Mouse (Mus musculus) liver, embryonic 11.5 days (tissue): Measurements from ENCODE around the gene H2al1m. TPM values are rescaled to one million over a fixed set of nuclear protein-coding genes. Genes with fewer than 3 reads are reported as not detected.
"Not testable (repeated sequence)": the region's sequence is repeated elsewhere in the genome, so short reads cannot be mapped to it uniquely, and the experiment has no call there.

Experiments used
- ATAC-seq: fragments of 200-750 bp; cut with Nextera tagmentation; replicated peaks from 2 replicates; pipeline ENCODE4 v1.8.0; 2017; ENCODE audit warnings: moderate number of reproducible peaks, mild to moderate bottlenecking, moderate TSS enrichment, moderate library complexity; ENCODE audit not compliant: low FRiP score
- DNase-seq: peaks from one replicate; pipeline ENCODE4 v3.0.0-alpha.2; 2017; ENCODE audit warnings: low spot score
- H3K27ac ChIP-seq: fragments of 300-500 bp; sonication (generic); 2 replicates; pipeline ENCODE4 v1.5.1; 2014; ENCODE audit warnings: mild to moderate bottlenecking, low read depth, low read length, control low read depth
- H3K27me3 ChIP-seq: fragments of 300-500 bp; sonication (generic); replicated peaks from 2 replicates; pipeline ENCODE4 v1.6.1; 2014; ENCODE audit warnings: low read length, mixed read lengths; ENCODE audit not compliant: control insufficient read depth, insufficient read depth
- H3K36me3 ChIP-seq: fragments of 300-500 bp; sonication (generic); 2 replicates; pipeline ENCODE4 v1.6.1; 2014; ENCODE audit warnings: mild to moderate bottlenecking, low read length, moderate library complexity, mixed read lengths; ENCODE audit not compliant: control insufficient read depth, insufficient read depth
- H3K4me1 ChIP-seq: fragments of 300-500 bp; sonication (generic); replicated peaks from 2 replicates; pipeline ENCODE4 v1.6.1; 2014; ENCODE audit warnings: low read length, mixed read lengths; ENCODE audit not compliant: control insufficient read depth, insufficient read depth
- H3K4me2 ChIP-seq: fragments of 300-500 bp; sonication (generic); 2 replicates; pipeline ENCODE4 v1.6.1; 2014; ENCODE audit warnings: mild to moderate bottlenecking, control low read depth, moderate library complexity
- H3K4me3 ChIP-seq: fragments of 300-500 bp; sonication (generic); 2 replicates; pipeline ENCODE4 v1.5.1; 2014; ENCODE audit warnings: low read depth, low read length, control low read depth
- H3K9ac ChIP-seq: fragments of 300-500 bp; sonication (generic); 2 replicates; pipeline ENCODE4 v1.6.1; 2014; ENCODE audit warnings: low read depth, low read length, control low read depth
- H3K9me3 ChIP-seq: fragments of 300-500 bp; sonication (generic); 2 replicates; pipeline ENCODE4 v1.6.1; 2016; ENCODE audit warnings: low read length, inconsistent platforms, mixed read lengths; ENCODE audit not compliant: control insufficient read depth
- WGBS: fragments of 180-500 bp; shearing (Covaris S2); extraction: QIAGEN DNeasy Blood & Tissue Kit; methylation state at CpG from one replicate; pipeline ENCODE4 v1.1.7; 2014; 5-methylcytosine and 5-hydroxymethylcytosine counted together
- polyA plus RNA-seq: library from polyadenylated mRNA; unstranded; fragments of >200 nt; fragmentation: Nextera tagmentation; extraction: Ambion mirVana; gene quantifications from 2 replicates; pipeline ENCODE4 v1.2.1, GENCODE M21; 2014

The H2al1m gene
- polyA plus RNA-seq, 1 experiment from 2014 or later = 1.3 TPM

GRCm38 (mm10) chrX:9257831-9258230 is 25.7 kb upstream of the H2al1m start:
- Histone ChIP-seq H3K4me1 (no peaks in the 10 kb centered on the region), H3K9ac (no peak overlapping the region), H3K4me2 (no peak overlapping the region), H3K27me3 (no peaks in the 10 kb centered on the region), H3K27ac (no peak overlapping the region), H3K36me3 (no peaks in the 10 kb centered on the region), H3K9me3 (no peaks in the 10 kb centered on the region), H3K4me3 (no peak overlapping the region)
- ATAC-seq (no peak), DNase-seq (no peak)
- 71% methylated on average over 7 of the region's 7 CpGs for WGBS

DNA sequence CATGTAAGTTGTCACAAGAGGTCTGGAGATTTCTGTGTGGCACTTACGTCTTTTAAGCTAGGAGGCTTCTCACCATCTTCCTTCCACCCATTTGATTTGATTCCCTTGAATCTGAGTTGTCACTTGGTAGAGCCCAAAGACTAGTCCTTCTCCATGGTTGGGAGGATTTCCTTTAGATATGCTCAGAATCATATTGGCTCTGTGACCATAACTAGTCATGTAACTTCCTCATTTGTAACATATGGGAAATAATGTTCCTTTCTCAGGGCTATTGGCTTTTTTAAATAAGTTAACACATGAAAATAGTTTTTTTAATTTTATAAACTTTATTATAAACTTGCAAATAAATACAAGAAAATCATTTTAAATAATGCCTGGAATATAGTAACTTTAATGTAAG is 24.3 kb upstream of the H2al1m start:
- Histone ChIP-seq H3K9ac (no peak overlapping the region), H3K27me3 (no peaks in the 10 kb centered on the region), H3K9me3 (no peaks in the 10 kb centered on the region), H3K36me3 (no peaks in the 10 kb centered on the region), H3K4me2 (no peak overlapping the region), H3K27ac (no peak overlapping the region), H3K4me1 (no peaks in the 10 kb centered on the region), H3K4me3 (no peak overlapping the region)
- no peak for ATAC-seq
- 83% methylated on average over 1 of the region's 1 CpGs for WGBS
- no peak for DNase-seq

GRCm38 (mm10) chrX:9271112-9271511 is 12.5 kb upstream of the H2al1m start:
- H3K4me3 ChIP-seq = no peak overlapping the region
- no peak for DNase-seq
- no peaks in the 10 kb centered on the region for H3K9me3 ChIP-seq
- H3K27me3 ChIP-seq = peaks cover 8% of the 10 kb centered on the region
- no peak overlapping the region for H3K4me2 ChIP-seq
- H3K4me1 ChIP-seq = no peaks in the 10 kb centered on the region
- no peak overlapping the region for H3K27ac ChIP-seq
- H3K9ac ChIP-seq = no peak overlapping the region
- no peaks in the 10 kb centered on the region for H3K36me3 ChIP-seq
- ATAC-seq = no peak
- 66% methylated on average over 3 of the region's 3 CpGs for WGBS

GRCm38 (mm10) chrX:9271947-9272459 is 11.6 kb upstream of the H2al1m start:
- 21% methylated on average over 8 of the region's 8 CpGs for WGBS
- Histone ChIP-seq H3K4me3 (peak overlapping the region; percentile 64), H3K27me3 (peaks cover 8% of the 10 kb centered on the region), H3K4me2 (peak overlapping the region; percentile 60), H3K36me3 (no peaks in the 10 kb centered on the region), H3K27ac (peak overlapping the region; percentile 75; the same call in 1 of the 2 replicates), H3K9me3 (no peaks in the 10 kb centered on the region), H3K4me1 (no peaks in the 10 kb centered on the region), H3K9ac (peak overlapping the region; percentile 83)
- DNase-seq (no peak), ATAC-seq (no peak; the same call in 1 of the 2 replicates)

GRCm38 (mm10) chrX:9272460-9273361 is 10.9 kb upstream of the H2al1m start, which contains the start of gene Xk:
TSS of gene Xk (plus strand) at chrX:9272756.
- peak within 1 kb of the TSS; percentile 64 for H3K4me3 ChIP-seq
- peak within 1 kb of the TSS; percentile 75 for H3K27ac ChIP-seq
- no peaks in the 10 kb centered on the region for H3K9me3 ChIP-seq
- WGBS = 8% methylated on average over 67 of the region's 94 CpGs
- H3K9ac ChIP-seq = peak within 1 kb of the TSS; percentile 83
- H3K4me1 ChIP-seq = no peaks in the 10 kb centered on the region
- H3K4me2 ChIP-seq = peak within 1 kb of the TSS; percentile 60
- DNase-seq = peak; percentile 71
- H3K36me3 ChIP-seq = no peaks in the 10 kb centered on the region
- peaks cover 8% of the 10 kb centered on the region for H3K27me3 ChIP-seq
- peak; percentile 92 for ATAC-seq

- Histone ChIP-seq H3K9me3 (no peaks in the 10 kb centered on the region), H3K27ac (peak overlapping the region; percentile 75), H3K9ac (peak overlapping the region; percentile 83), H3K27me3 (peaks cover 8% of the 10 kb centered on the region), H3K36me3 (no peaks in the 10 kb centered on the region), H3K4me3 (peak overlapping the region; percentile 64), H3K4me2 (peak overlapping the region; percentile 60), H3K4me1 (no peaks in the 10 kb centered on the region)
- ATAC-seq (no peak), DNase-seq (no peak)
- 44% methylated on average over 12 of the region's 12 CpGs for WGBS
These were observed 10.1 kb upstream of the H2al1m start for GRCm38 (mm10) chrX:9273377-9274002.

DNA sequence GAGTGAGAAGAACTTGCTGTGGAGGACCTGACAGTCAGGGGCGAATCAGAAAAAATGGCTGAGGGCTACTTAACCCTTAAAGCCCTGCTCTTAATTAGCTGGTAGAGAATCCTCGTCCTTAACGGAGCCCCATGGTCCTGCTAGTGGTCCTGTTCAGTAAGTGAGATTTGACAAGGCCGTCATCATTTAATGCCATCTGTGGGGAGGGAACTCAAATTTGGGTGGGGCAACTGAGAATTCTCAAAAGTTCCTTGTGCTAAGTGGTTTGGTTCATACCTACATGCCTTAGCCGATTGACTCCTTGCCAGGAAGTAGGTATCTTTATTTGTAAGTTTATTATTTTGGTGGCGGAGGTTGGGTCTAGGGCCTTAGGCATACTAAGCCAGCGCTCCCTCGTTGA is 9.2 kb upstream of the H2al1m start:
- Histone ChIP-seq H3K9me3 (no peaks in the 10 kb centered on the region), H3K4me2 (peak overlapping the region; percentile 60), H3K27me3 (peaks cover 8% of the 10 kb centered on the region), H3K4me1 (no peaks in the 10 kb centered on the region), H3K27ac (no peak overlapping the region), H3K4me3 (peak overlapping the region; percentile 64), H3K9ac (peak overlapping the region; percentile 30; the same call in 1 of the 2 replicates), H3K36me3 (no peaks in the 10 kb centered on the region)
- DNase-seq (no peak), ATAC-seq (0 out of 2 replicates have a peak, but pooled peaks have one; percentile 37)
- WGBS = 61% methylated on average over 8 of the region's 8 CpGs

DNA sequence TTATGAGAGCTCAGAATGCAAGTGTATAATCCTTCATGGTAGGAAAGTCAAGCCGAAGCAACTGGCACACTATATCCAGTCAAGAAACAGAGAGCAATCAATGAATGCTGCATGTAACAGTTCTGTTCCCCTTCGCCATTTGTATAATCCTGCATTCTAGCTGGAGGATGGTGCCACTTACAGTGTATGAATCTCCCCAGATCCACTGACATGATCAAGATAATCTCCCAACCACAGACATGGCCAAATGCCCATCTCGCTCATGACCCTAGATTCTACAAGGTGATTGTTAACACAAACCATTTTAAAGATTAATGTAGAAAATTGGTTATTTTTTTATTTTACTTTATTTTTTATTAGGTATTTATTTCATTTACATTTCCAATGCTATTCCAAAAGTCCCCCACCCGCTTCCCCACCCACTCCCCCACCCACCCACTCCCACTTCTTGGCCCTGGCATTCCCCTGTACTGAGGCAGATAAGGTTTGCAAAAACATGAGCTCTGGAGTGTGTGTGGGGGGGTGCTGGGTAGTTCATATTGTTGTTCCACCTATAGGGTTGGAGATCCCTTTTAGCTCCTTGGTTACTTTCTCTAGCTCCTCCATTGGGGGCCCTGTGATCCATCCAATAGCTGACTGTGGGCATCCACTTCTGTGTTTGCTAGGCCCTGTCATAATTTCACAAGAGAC is 9.7 kb downstream of the H2al1m start:
- H3K27me3 ChIP-seq, H3K4me2 ChIP-seq, DNase-seq, H3K9ac ChIP-seq, H3K36me3 ChIP-seq, H3K27ac ChIP-seq, H3K9me3 ChIP-seq, H3K4me3 ChIP-seq, H3K4me1 ChIP-seq: not testable (repeated sequence)
- 78% methylated on average over 3 of the region's 4 CpGs for WGBS
- peak; percentile 73; the same call in 1 of the 2 replicates for ATAC-seq
